Mouse (Mus musculus): ENCODE measurements around the gene Nt5c2.

- no peak for TF ChIP-seq GATA1 (IDR thresholded peaks at IDR 0.05; ENCODE audit: borderline replicate concordance, low read length)
- TF ChIP-seq FLI1 (IDR thresholded peaks at IDR 0.05; ENCODE audit: low read length), result no peak
Observed at GRCm38 (mm10) chr19:46879876-46880275, 135.1 kb downstream of the Nt5c2 start.
